Mouse (Mus musculus): Measurements from ENCODE around the gene Exo1.

Gene Exo1

GRCm38 (mm10) chr1:175880453-175881296, at the start of gene Exo1:
Exo1 (plus strand) TSS chr1:175880581.
- DNase-seq = peak; percentile 86 to 88

- no peak for DNase-seq
Measured at GRCm38 (mm10) chr1:175855515-175855914, 24.9 kb upstream of the Exo1 start.

- DNase-seq = no peak
Measured at GRCm38 (mm10) chr1:175867050-175867449, 13.3 kb upstream of the Exo1 start.

GRCm38 (mm10) chr1:175867558-175867957, 12.8 kb upstream of the Exo1 start:
- no peak for DNase-seq

GRCm38 (mm10) chr1:175870716-175871115, 9.7 kb upstream of the Exo1 start:
- DNase-seq = no peak

- no peak for DNase-seq
Measured at GRCm38 (mm10) chr1:175872028-175872816, 8.2 kb upstream of the Exo1 start.

- DNase-seq = no peak
Measured at GRCm38 (mm10) chr1:175883398-175883797, 3.0 kb downstream of the Exo1 start.

- no peak for DNase-seq
Measured at GRCm38 (mm10) chr1:175893263-175893662, 12.9 kb downstream of the Exo1 start.

GRCm38 (mm10) chr1:175893726-175894125, 13.3 kb downstream of the Exo1 start:
- DNase-seq = no peak

GRCm38 (mm10) chr1:175911207-175911606, 30.8 kb downstream of the Exo1 start:
- no peak for DNase-seq

GRCm38 (mm10) chr1:175912038-175912437, 31.7 kb downstream of the Exo1 start:
- DNase-seq = no peak

GRCm38 (mm10) chr1:175913728-175914303, 33.4 kb downstream of the Exo1 start:
- no peak for DNase-seq

- DNase-seq = no peak
Measured at GRCm38 (mm10) chr1:175920029-175920428, 39.6 kb downstream of the Exo1 start, which contains the start of gene Gm38100. Gm38100 (plus strand) TSS chr1:175920329.

- no peak for DNase-seq
Measured at GRCm38 (mm10) chr1:175921091-175921490, 40.7 kb downstream of the Exo1 start.

- DNase-seq = peak; percentile 42 to 49
Measured at GRCm38 (mm10) chr1:175923848-175924787, 43.7 kb downstream of the Exo1 start.

- no peak for DNase-seq
Measured at GRCm38 (mm10) chr1:175931391-175931790, 51.0 kb downstream of the Exo1 start.

GRCm38 (mm10) chr1:175936282-175936737, 55.9 kb downstream of the Exo1 start:
- DNase-seq = peak in 1 of 2 experiments; percentile 2

GRCm38 (mm10) chr1:175938731-175939130, 58.4 kb downstream of the Exo1 start:
- no peak for DNase-seq

GRCm38 (mm10) chr1:175943168-175943567, 62.8 kb downstream of the Exo1 start:
- no peak for DNase-seq

- no peak for DNase-seq
Measured at GRCm38 (mm10) chr1:175946718-175947315, 66.4 kb downstream of the Exo1 start.

GRCm38 (mm10) chr1:175950421-175950820, 70.0 kb downstream of the Exo1 start:
- DNase-seq = no peak

- DNase-seq = no peak
Measured at GRCm38 (mm10) chr1:175950851-175951250, 70.5 kb downstream of the Exo1 start.

All from thymus, postnatal 36 days (tissue).